8 mouse cellular contexts compared by ENCODE assay signal in genomic region chr5:129908242-129908965, GRCm38 (mm10). TPM values are rescaled to one million over a fixed set of nuclear protein-coding genes. Genes with fewer than 3 reads are reported as not detected.
DNase-seq lines count a peak whose midpoint lies in the region; ATAC-seq and TF ChIP-seq lines count a peak whose summit lies in the region.

Gene Nupr1l, plus strand, starts transcription at chr5:129908540.

- intact Hi-C loops in heart, postnatal 36 days (cut with DNase I) = loop anchor here (2.0 kb wide), 1 partner anchor 32 kb away; the partner anchor contains the start of gene Vkorc1l1

- H3K36me3 ChIP-seq in MEL (ENCODE audit: control insufficient read depth in 1 of 2, insufficient read depth in 2 of 2, low read length in 2 of 2) = peaks cover 0 to 12% of the 10 kb centered on the region in 2 experiments; a peak in 2 of 4 replicates
- H3K36me3 ChIP-seq in forebrain, postnatal 0 days (ENCODE audit: insufficient read depth) = no peaks in the 10 kb centered on the region
- no peaks in the 10 kb centered on the region for H3K36me3 ChIP-seq in neural tube, embryonic 14.5 days (ENCODE audit: control insufficient read depth, insufficient read depth, low read length)
- H3K36me3 ChIP-seq in testis, adult 2 months (ENCODE audit: control insufficient read depth, insufficient read depth, low read length) = no peaks in the 10 kb centered on the region

- under 1% methylated on average over 63 of the region's 63 CpGs for WGBS in cerebellum, adult 2 months
- 2% methylated on average over 63 of the region's 63 CpGs for WGBS in forebrain, postnatal 0 days
- WGBS in neural tube, embryonic 14.5 days = 1% methylated on average over 61 of the region's 63 CpGs

- no peaks in the 10 kb centered on the region for H3K9me3 ChIP-seq in MEL (replicated peaks; ENCODE audit: insufficient read depth, low read length)
- H3K9me3 ChIP-seq in forebrain, postnatal 0 days (ENCODE audit: low read length) = no peaks in the 10 kb centered on the region
- H3K9me3 ChIP-seq in neural tube, embryonic 14.5 days (ENCODE audit: control insufficient read depth, low read length) = no peaks in the 10 kb centered on the region

- no peak for TF ChIP-seq EP300 in MEL (IDR thresholded peaks at IDR 0.05; ENCODE audit: low read depth in 1 of 2, low read length in 2 of 2)

- peaks cover 3% of the 10 kb centered on the region; the same call in 1 of the 2 replicates for H3K79me2 ChIP-seq in MEL (ENCODE audit: control insufficient read depth, insufficient read depth, low read length, poor library complexity)

- TF ChIP-seq RAD21 in MEL (IDR thresholded peaks at IDR 0.05; ENCODE audit: low read depth, low read length) = no peak

- H3K27ac ChIP-seq in MEL (ENCODE audit: control insufficient read depth, low read depth, low read length) = no peak within 1 kb of the TSS
- peak within 1 kb of the TSS; percentile 87 for H3K27ac ChIP-seq in cerebellum, adult 2 months (ENCODE audit: insufficient read depth, low read length)
- peak within 1 kb of the TSS; percentile 85 for H3K27ac ChIP-seq in forebrain, postnatal 0 days (ENCODE audit: low read depth, low read length)
- peak within 1 kb of the TSS; percentile 98 for H3K27ac ChIP-seq in neural tube, embryonic 14.5 days (ENCODE audit: low read depth, low read length)
- peak within 1 kb of the TSS; percentile 91 for H3K27ac ChIP-seq in testis, adult 2 months (ENCODE audit: control insufficient read depth, insufficient read depth, low read depth, low read length)

- H3K27me3 ChIP-seq in MEL (ENCODE audit: control insufficient read depth in 1 of 2, insufficient read depth in 2 of 2, low read length in 2 of 2) = no peaks in the 10 kb centered on the region
- no peaks in the 10 kb centered on the region for H3K27me3 ChIP-seq in cerebellum, adult 2 months (ENCODE audit: control insufficient read depth, insufficient read depth, low read length)
- no peaks in the 10 kb centered on the region for H3K27me3 ChIP-seq in forebrain, postnatal 0 days (ENCODE audit: insufficient read depth, low read length)
- H3K27me3 ChIP-seq in neural tube, embryonic 14.5 days (ENCODE audit: control insufficient read depth, insufficient read depth, low read length) = no peaks in the 10 kb centered on the region
- no peaks in the 10 kb centered on the region for H3K27me3 ChIP-seq in testis, adult 2 months (ENCODE audit: control insufficient read depth, insufficient read depth, low read length)

- peak within 1 kb of the TSS; percentile 78 to 89 for H3K4me3 ChIP-seq in MEL (ENCODE audit: control insufficient read depth in 1 of 2, insufficient read depth in 1 of 2, low read depth in 2 of 2, low read length in 2 of 2)
- H3K4me3 ChIP-seq in cerebellum, adult 2 months (replicated peaks; ENCODE audit: insufficient read depth, low read depth, low read length) = peak within 1 kb of the TSS; percentile 83
- H3K4me3 ChIP-seq in forebrain, postnatal 0 days (ENCODE audit: low read depth, low read length) = peak within 1 kb of the TSS; percentile 69
- H3K4me3 ChIP-seq in neural tube, embryonic 14.5 days (ENCODE audit: low read depth, low read length) = peak within 1 kb of the TSS; percentile 65
- peak within 1 kb of the TSS; percentile 96 for H3K4me3 ChIP-seq in testis, adult 2 months (ENCODE audit: control insufficient read depth, low read depth, low read length)

- H3K4me2 ChIP-seq in forebrain, postnatal 0 days (ENCODE audit: low read depth) = peak within 1 kb of the TSS; percentile 95
- peak within 1 kb of the TSS; percentile 75 for H3K4me2 ChIP-seq in neural tube, embryonic 14.5 days (ENCODE audit: low read depth, low read length)

- peak in 1 of 2 experiments; percentile 75; a peak in 2 of 4 replicates for TF ChIP-seq POLR2A in MEL (IDR thresholded peaks at IDR 0.05; ENCODE audit: control insufficient read depth in 1 of 2, insufficient read depth in 1 of 2, low read depth in 1 of 2, low read length in 2 of 2, poor library complexity in 1 of 2)
- peak; percentile 79; the same call in 1 of the 2 replicates for TF ChIP-seq POLR2A in cerebellum, adult 2 months (IDR thresholded peaks at IDR 0.05; ENCODE audit: borderline replicate concordance, insufficient read depth, low read length)
- TF ChIP-seq POLR2A in testis, adult 2 months (IDR thresholded peaks at IDR 0.05; ENCODE audit: control insufficient read depth, low read depth, low read length) = peak; percentile 69; the same call in 1 of the 2 replicates

- H3K4me1 ChIP-seq in MEL (ENCODE audit: control insufficient read depth in 1 of 2, insufficient read depth in 2 of 2, low read length in 2 of 2) = peaks cover 0 to 9% of the 10 kb centered on the region in 2 experiments; a peak in 3 of 4 replicates
- H3K4me1 ChIP-seq in cerebellum, adult 2 months (ENCODE audit: control insufficient read depth, insufficient read depth, low read length) = no peaks in the 10 kb centered on the region
- H3K4me1 ChIP-seq in forebrain, postnatal 0 days (ENCODE audit: insufficient read depth) = no peaks in the 10 kb centered on the region
- no peaks in the 10 kb centered on the region for H3K4me1 ChIP-seq in neural tube, embryonic 14.5 days (ENCODE audit: control insufficient read depth, insufficient read depth, low read length)
- peaks cover 3% of the 10 kb centered on the region for H3K4me1 ChIP-seq in testis, adult 2 months (ENCODE audit: control insufficient read depth, insufficient read depth, low read length)

- ATAC-seq in forebrain, postnatal 0 days = peak; percentile 98
- peak; percentile 96 for ATAC-seq in neural tube, embryonic 14.5 days (ENCODE audit: low read depth)

- peak within 1 kb of the TSS; percentile 80 for H3K9ac ChIP-seq in MEL (ENCODE audit: control insufficient read depth, low read depth, low read length, poor library complexity, severe bottlenecking)
- peak within 1 kb of the TSS; percentile 93 for H3K9ac ChIP-seq in forebrain, postnatal 0 days
- peak within 1 kb of the TSS; percentile 92 for H3K9ac ChIP-seq in neural tube, embryonic 14.5 days (replicated peaks; ENCODE audit: low read depth, low read length)

- TF ChIP-seq CTCF in MEL (IDR thresholded peaks at IDR 0.05 in 2 of 3, conservative IDR thresholded peaks at IDR 0.05 in 1 of 3; ENCODE audit: control insufficient read depth in 1 of 3, insufficient read depth in 1 of 3, low read depth in 2 of 3, low read length in 3 of 3, poor library complexity in 1 of 3, severe bottlenecking in 1 of 3) = no peak
- no peak for TF ChIP-seq CTCF in cerebellum, adult 2 months (IDR thresholded peaks at IDR 0.05; ENCODE audit: borderline replicate concordance, insufficient read depth, low read depth, low read length)
- TF ChIP-seq CTCF in forebrain, postnatal 0 days (IDR thresholded peaks at IDR 0.05; ENCODE audit: low read depth) = peak; percentile 49
- no peak for TF ChIP-seq CTCF in testis, adult 2 months (IDR thresholded peaks at IDR 0.05; ENCODE audit: control insufficient read depth, insufficient read depth, insufficient replicate concordance, low read depth, low read length)

- peak; percentile 90 for DNase-seq in MEL (ENCODE audit: low read depth, low spot score)
- peak; percentile 88 to 90 for DNase-seq in cerebellum, adult 2 months
- peak; percentile 94 for DNase-seq in forebrain, postnatal 0 days
- DNase-seq in heart, postnatal 36 days = peak; percentile 87 to 90
- DNase-seq in layer of hippocampus, adult 18-20 months (ENCODE audit: low spot score in 2 of 2) = peak; percentile 83 to 89
- DNase-seq in lung, adult 18-20 months = peak; percentile 92 to 94

TF ChIP-seq in MEL, 35 proteins besides CTCF, POLR2A, EP300 and RAD21:
- no peak for TF ChIP-seq USF1 (IDR thresholded peaks at IDR 0.05; ENCODE audit: low read depth, low read length)
- TF ChIP-seq MXI1 (IDR thresholded peaks at IDR 0.05; ENCODE audit: low read depth, low read length) = peak; percentile 32
- no peak for TF ChIP-seq TAL1 (IDR thresholded peaks at IDR 0.05; ENCODE audit: low read length)
- TF ChIP-seq POLR2AphosphoS2 (IDR thresholded peaks at IDR 0.05; ENCODE audit: low read length) = peak; percentile 61; the same call in 1 of the 2 replicates
- TF ChIP-seq MYC (IDR thresholded peaks at IDR 0.05; ENCODE audit: low read depth, low read length) = 0 out of 2 replicates have a peak, but pooled peaks have one; percentile 17
- TF ChIP-seq ZC3H11A (IDR thresholded peaks at IDR 0.05; ENCODE audit: low read depth, low read length) = no peak
- no peak for TF ChIP-seq KAT2A (conservative IDR thresholded peaks at IDR 0.05; ENCODE audit: low read depth, low read length)
- TF ChIP-seq ELF1 (IDR thresholded peaks at IDR 0.05; ENCODE audit: low read depth, low read length) = no peak
- 0 out of 2 replicates have a peak, but pooled peaks have one; percentile 16 for TF ChIP-seq MAX (IDR thresholded peaks at IDR 0.05; ENCODE audit: low read length)
- peak; percentile 61 for TF ChIP-seq NELFE (IDR thresholded peaks at IDR 0.05; ENCODE audit: low read depth, low read length)
- TF ChIP-seq ZMIZ1 (IDR thresholded peaks at IDR 0.05; ENCODE audit: low read depth, low read length) = no peak
- peak; percentile 25; the same call in 1 of the 2 replicates for TF ChIP-seq NRF1 (IDR thresholded peaks at IDR 0.05; ENCODE audit: insufficient read depth, low read depth, low read length, poor library complexity, severe bottlenecking)
- TF ChIP-seq SIN3A (IDR thresholded peaks at IDR 0.05; ENCODE audit: low read length) = peak; percentile 36
- no peak for TF ChIP-seq ZKSCAN1 (IDR thresholded peaks at IDR 0.05; ENCODE audit: low read depth, low read length)
- peak; percentile 47; the same call in 1 of the 2 replicates for TF ChIP-seq HCFC1 (IDR thresholded peaks at IDR 0.05; ENCODE audit: low read depth, low read length)
- 0 out of 2 replicates have a peak, but pooled peaks have one; percentile 18 for TF ChIP-seq TCF12 (IDR thresholded peaks at IDR 0.05; ENCODE audit: low read depth, low read length)

RNA-seq across cellular contexts. Expression of gene Nupr1l, which starts in this region (rescaled TPM):
- 0.59 and 1.2 TPM in 2 replicates for total RNA-seq in MEL (2012; rRNA removed)
- polyA plus RNA-seq in MEL (2012; ENCODE audit: insufficient read depth in 1 of 2, insufficient read length in 2 of 2, low read depth in 1 of 2, low replicate concordance in 2 of 2, missing spikeins in 1 of 2) = under 1 TPM in 1 of 2 experiments, not detected in 1; 0.88 TPM
- 3.4 and 3.9 TPM in 2 replicates for polyA plus RNA-seq in cerebellum, adult 2 months (2012; rRNA removed)
- total RNA-seq in forebrain, postnatal 0 days (2014; rRNA removed) = 1.4 and 3.0 TPM in 2 replicates
- 5.5 and 5.6 TPM in 2 replicates for polyA plus RNA-seq in forebrain, postnatal 0 days (2015; fragmentation: Nextera tagmentation; extraction: Ambion mirVana)
- under 1 TPM; 0.58 to 0.98 TPM for total RNA-seq in heart, postnatal 36 days (2021)
- 1 to 10 TPM; 4.2 to 4.5 TPM for total RNA-seq in layer of hippocampus, adult 18-20 months (2021)
- 3.7 and 3.8 TPM in 2 replicates for polyA plus RNA-seq in neural tube, embryonic 14.5 days (2014; fragmentation: Nextera tagmentation; extraction: Ambion mirVana)
- 777 and 877 TPM in 2 replicates for polyA plus RNA-seq in testis, adult 2 months (2012; rRNA removed)

Comparison
In these comparisons a context has a peak if more than half of its experiments do, and no peak if none do; other contexts are left out.
1. RNA of gene Nupr1l (polyA plus RNA-seq): 777 to 877 TPM in testis, adult 2 months; 5.5 to 5.6 TPM in forebrain, postnatal 0 days, 3.7 to 3.8 TPM in neural tube, embryonic 14.5 days, 3.4 to 3.9 TPM in cerebellum, adult 2 months and 0.88 TPM in MEL; every median in the first group is over 100 times any median in the second.
2. Peak in DNase-seq in heart, postnatal 36 days; RNA of the gene not detected or under 1 TPM.
3. Peak in every context shown above with its lines, with median percentiles within 50 percentile points of each other: DNase-seq, H3K4me3 ChIP-seq and H3K9ac ChIP-seq.